9 mouse cellular contexts compared by ENCODE assay signal in the genomic region with DNA sequence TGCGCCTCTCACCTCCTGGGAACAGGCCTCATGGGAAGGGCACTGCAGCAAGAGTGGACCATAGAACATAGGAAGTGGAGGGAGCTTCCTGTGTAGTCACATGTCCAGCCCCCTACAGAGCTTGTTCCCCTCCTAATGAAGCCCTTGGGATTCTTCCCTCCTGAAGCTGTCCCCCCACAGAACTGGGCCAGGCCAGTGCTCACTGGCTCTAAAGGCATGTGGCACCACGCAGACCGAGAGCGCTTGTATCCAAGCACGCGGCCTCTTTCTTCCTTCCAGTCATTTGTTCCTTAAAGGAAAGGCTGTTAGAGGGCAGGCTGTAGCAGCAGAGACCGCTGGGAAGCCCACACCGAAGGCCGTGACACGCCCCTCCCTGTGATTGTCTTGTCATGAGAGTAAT. TPM values are rescaled to one million over a fixed set of nuclear protein-coding genes. Genes with fewer than 3 reads are reported as not detected.
DNase-seq lines count a peak whose midpoint lies in the region; ATAC-seq and TF ChIP-seq lines count a peak whose summit lies in the region.
"Had no signal": no experiment of that assay in that cellular context is flagged by ENCODE, and none has a peak within 500 bp of the region (broad histone marks: within the 10 kb centered on the region; RNA-seq: fewer than 3 reads in every experiment).

No protein-coding gene starts in this region.

- peak overlapping the region; percentile 8; the same call in 1 of the 2 replicates for H3K27ac ChIP-seq in hindbrain, embryonic 15.5 days (replicated peaks)
- no peak overlapping the region for H3K27ac ChIP-seq in hindbrain, embryonic 14.5 days
- H3K27ac ChIP-seq in lung, postnatal 0 days (ENCODE audit: low read length) = peak overlapping the region; percentile 70
- H3K27ac ChIP-seq in heart, embryonic 16.5 days (ENCODE audit: low read length) = peak overlapping the region; percentile 52; the same call in 1 of the 2 replicates
- H3K27ac ChIP-seq in stomach, embryonic 16.5 days (ENCODE audit: low read length) = no peak overlapping the region

- no peaks in the 10 kb centered on the region for H3K27me3 ChIP-seq in hindbrain, embryonic 15.5 days
- H3K27me3 ChIP-seq in hindbrain, embryonic 14.5 days (ENCODE audit: control insufficient read depth, insufficient read depth, low read length) = no peaks in the 10 kb centered on the region
- H3K27me3 ChIP-seq in lung, postnatal 0 days (replicated peaks; ENCODE audit: insufficient read depth, low read length) = no peaks in the 10 kb centered on the region
- H3K27me3 ChIP-seq in heart, embryonic 16.5 days (ENCODE audit: control insufficient read depth, insufficient read depth, low read length) = no peaks in the 10 kb centered on the region
- no peaks in the 10 kb centered on the region for H3K27me3 ChIP-seq in stomach, embryonic 16.5 days (ENCODE audit: control insufficient read depth, insufficient read depth, low read length)

- TF ChIP-seq EP300 in lung, postnatal 0 days (IDR thresholded peaks at IDR 0.05) = no peak

- TF ChIP-seq POLR2A in lung, adult 2 months (IDR thresholded peaks at IDR 0.05; ENCODE audit: borderline replicate concordance, extremely low read depth, low read depth, low read length) = no peak

- TF ChIP-seq CTCF in lung, postnatal 0 days (IDR thresholded peaks at IDR 0.05) = no peak
- TF ChIP-seq CTCF in lung, adult 2 months (IDR thresholded peaks at IDR 0.05; ENCODE audit: insufficient read depth, low read length) = no peak

- peaks cover 44% of the 10 kb centered on the region for H3K4me1 ChIP-seq in hindbrain, embryonic 15.5 days (replicated peaks)
- peaks cover 36% of the 10 kb centered on the region for H3K4me1 ChIP-seq in hindbrain, embryonic 14.5 days (replicated peaks; ENCODE audit: control insufficient read depth, insufficient read depth, low read length)
- peaks cover 48% of the 10 kb centered on the region; the same call in 1 of the 2 replicates for H3K4me1 ChIP-seq in lung, postnatal 0 days (ENCODE audit: insufficient read depth, low read depth, low read length)
- peaks cover 57% of the 10 kb centered on the region for H3K4me1 ChIP-seq in lung, adult 2 months (ENCODE audit: control insufficient read depth, insufficient read depth, low read length)
- peaks cover 59% of the 10 kb centered on the region for H3K4me1 ChIP-seq in heart, embryonic 16.5 days (ENCODE audit: control insufficient read depth, insufficient read depth, low read length)
- peaks cover 52% of the 10 kb centered on the region for H3K4me1 ChIP-seq in stomach, embryonic 16.5 days (ENCODE audit: control insufficient read depth, insufficient read depth, low read length)

- H3K4me3 ChIP-seq in hindbrain, embryonic 15.5 days = no peak overlapping the region
- H3K4me3 ChIP-seq in hindbrain, embryonic 14.5 days (replicated peaks; ENCODE audit: low read length) = no peak overlapping the region
- no peak overlapping the region for H3K4me3 ChIP-seq in lung, postnatal 0 days (ENCODE audit: low read depth, low read length)
- no peak overlapping the region for H3K4me3 ChIP-seq in lung, adult 2 months (replicated peaks; ENCODE audit: extremely low read depth, low read depth, low read length)
- H3K4me3 ChIP-seq in heart, embryonic 16.5 days (ENCODE audit: low read length) = no peak overlapping the region
- no peak overlapping the region for H3K4me3 ChIP-seq in stomach, embryonic 16.5 days (replicated peaks; ENCODE audit: low read length)

- no peak for DNase-seq in hindbrain, embryonic 14.5 days (ENCODE audit: low spot score)
- DNase-seq in lung, postnatal 0 days (ENCODE audit: low spot score) = peak; percentile 44
- DNase-seq in lung, adult 2 months = no peak
- DNase-seq in thymus, postnatal 25 days = no peak
- DNase-seq: adrenal gland, postnatal 36 days; cerebellum, postnatal 10 days had no signal

- H3K9me3 ChIP-seq in hindbrain, embryonic 15.5 days = no peaks in the 10 kb centered on the region
- H3K9me3 ChIP-seq in hindbrain, embryonic 14.5 days (ENCODE audit: control insufficient read depth, low read length) = no peaks in the 10 kb centered on the region
- no peaks in the 10 kb centered on the region for H3K9me3 ChIP-seq in lung, postnatal 0 days (ENCODE audit: low read length)
- H3K9me3 ChIP-seq in heart, embryonic 16.5 days (replicated peaks; ENCODE audit: control insufficient read depth, low read length) = no peaks in the 10 kb centered on the region
- no peaks in the 10 kb centered on the region for H3K9me3 ChIP-seq in stomach, embryonic 16.5 days (replicated peaks; ENCODE audit: control insufficient read depth, low read length)

- no peak overlapping the region for H3K9ac ChIP-seq in hindbrain, embryonic 15.5 days
- no peak overlapping the region for H3K9ac ChIP-seq in hindbrain, embryonic 14.5 days
- no peak overlapping the region for H3K9ac ChIP-seq in lung, postnatal 0 days (replicated peaks; ENCODE audit: low read depth)
- no peak overlapping the region for H3K9ac ChIP-seq in heart, embryonic 16.5 days (ENCODE audit: low read length)
- 0 out of 2 replicates have a peak overlapping the region, but pooled peaks have one; percentile 29 for H3K9ac ChIP-seq in stomach, embryonic 16.5 days (ENCODE audit: low read length)

- H3K36me3 ChIP-seq in hindbrain, embryonic 15.5 days = no peaks in the 10 kb centered on the region
- no peaks in the 10 kb centered on the region for H3K36me3 ChIP-seq in hindbrain, embryonic 14.5 days (replicated peaks; ENCODE audit: control insufficient read depth, insufficient read depth)
- no peaks in the 10 kb centered on the region for H3K36me3 ChIP-seq in lung, postnatal 0 days (ENCODE audit: insufficient read depth, low read length)
- H3K36me3 ChIP-seq in heart, embryonic 16.5 days (ENCODE audit: control insufficient read depth, insufficient read depth) = no peaks in the 10 kb centered on the region
- no peaks in the 10 kb centered on the region for H3K36me3 ChIP-seq in stomach, embryonic 16.5 days (ENCODE audit: control insufficient read depth, insufficient read depth, low read length)

- no peak overlapping the region for H3K4me2 ChIP-seq in hindbrain, embryonic 15.5 days
- H3K4me2 ChIP-seq in hindbrain, embryonic 14.5 days (replicated peaks) = no peak overlapping the region
- H3K4me2 ChIP-seq in lung, postnatal 0 days (replicated peaks; ENCODE audit: low read depth, low read length) = no peak overlapping the region
- H3K4me2 ChIP-seq in heart, embryonic 16.5 days (ENCODE audit: low read depth, low read length) = no peak overlapping the region
- no peak overlapping the region for H3K4me2 ChIP-seq in stomach, embryonic 16.5 days (ENCODE audit: low read depth, low read length)

- no peak for ATAC-seq in hindbrain, embryonic 15.5 days (ENCODE audit: low FRiP score, low read depth)
- no peak for ATAC-seq in hindbrain, embryonic 14.5 days (ENCODE audit: low FRiP score)
- no peak for ATAC-seq in lung, postnatal 0 days
- ATAC-seq in heart, embryonic 16.5 days (replicated peaks; ENCODE audit: extremely low read depth, insufficient read depth, low FRiP score) = no peak
- no peak for ATAC-seq in stomach, embryonic 16.5 days (ENCODE audit: insufficient read depth, low FRiP score)

- WGBS in hindbrain, embryonic 15.5 days = 40% methylated on average over 10 of the region's 10 CpGs
- WGBS in hindbrain, embryonic 14.5 days = 35% methylated on average over 10 of the region's 10 CpGs
- 77% methylated on average over 10 of the region's 10 CpGs for WGBS in lung, postnatal 0 days
- WGBS in lung, adult 2 months = 54% methylated on average over 10 of the region's 10 CpGs
- WGBS in heart, embryonic 16.5 days = 74% methylated on average over 10 of the region's 10 CpGs
- WGBS in stomach, embryonic 16.5 days = 69% methylated on average over 10 of the region's 10 CpGs

RNA-seq across cellular contexts. Expression of gene Foxk1, which starts 26.6 kb away (rescaled TPM):
- polyA plus RNA-seq in hindbrain, embryonic 15.5 days (2015; fragmentation: Nextera tagmentation; extraction: Ambion mirVana) = 6.1 and 6.6 TPM in 2 replicates
- polyA plus RNA-seq in hindbrain, embryonic 14.5 days (2014; fragmentation: Nextera tagmentation; extraction: Ambion mirVana) = 5.4 and 5.9 TPM in 2 replicates
- 4.3 and 5.1 TPM in 2 replicates for polyA plus RNA-seq in lung, postnatal 0 days (2015; fragmentation: Nextera tagmentation; extraction: Ambion mirVana)
- 23.5 and 26.1 TPM in 2 replicates for polyA plus RNA-seq in lung, adult 2 months (2012; rRNA removed)
- polyA plus RNA-seq in heart, embryonic 16.5 days (2015; fragmentation: Nextera tagmentation; extraction: Ambion mirVana) = 2.5 and 4.7 TPM in 2 replicates
- 3.5 and 3.7 TPM in 2 replicates for polyA plus RNA-seq in stomach, embryonic 16.5 days (2015; fragmentation: Nextera tagmentation; extraction: Ambion mirVana)

RNA-seq across cellular contexts. Expression of gene Ap5z1, which starts 35.9 kb away (rescaled TPM):
- polyA plus RNA-seq in hindbrain, embryonic 15.5 days (2015; fragmentation: Nextera tagmentation; extraction: Ambion mirVana) = 13.5 and 14.3 TPM in 2 replicates
- polyA plus RNA-seq in hindbrain, embryonic 14.5 days (2014; fragmentation: Nextera tagmentation; extraction: Ambion mirVana) = 12.6 and 12.9 TPM in 2 replicates
- 6.2 and 7.2 TPM in 2 replicates for polyA plus RNA-seq in lung, postnatal 0 days (2015; fragmentation: Nextera tagmentation; extraction: Ambion mirVana)
- polyA plus RNA-seq in lung, adult 2 months (2012; rRNA removed) = 50.6 and 66.2 TPM in 2 replicates
- polyA plus RNA-seq in heart, embryonic 16.5 days (2015; fragmentation: Nextera tagmentation; extraction: Ambion mirVana) = 8.8 TPM in 2 replicates
- polyA plus RNA-seq in stomach, embryonic 16.5 days (2015; fragmentation: Nextera tagmentation; extraction: Ambion mirVana) = 9.5 and 10.4 TPM in 2 replicates

Comparison
In these comparisons a context has a peak if more than half of its experiments do, and no peak if none do; other contexts are left out.
1. H3K27ac ChIP-seq: peak in hindbrain, embryonic 15.5 days (single experiment), lung, postnatal 0 days (single experiment) and heart, embryonic 16.5 days (single experiment); none in hindbrain, embryonic 14.5 days (single experiment) and stomach, embryonic 16.5 days (single experiment).